9 mouse cellular contexts compared by ENCODE assay signal in genomic region chr4:141069731-141070130, GRCm38 (mm10). TPM values are rescaled to one million over a fixed set of nuclear protein-coding genes. Genes with fewer than 3 reads are reported as not detected.
DNase-seq lines count a peak whose midpoint lies in the region; ATAC-seq and TF ChIP-seq lines count a peak whose summit lies in the region.
"Had no signal": no experiment of that assay in that cellular context is flagged by ENCODE, and none has a peak within 500 bp of the region (broad histone marks: within the 10 kb centered on the region; RNA-seq: fewer than 3 reads in every experiment).

No protein-coding gene starts in this region.

- no peaks in the 10 kb centered on the region for H3K9me3 ChIP-seq in forebrain, embryonic 14.5 days (replicated peaks; ENCODE audit: control insufficient read depth, low read length)
- H3K9me3 ChIP-seq in forebrain, embryonic 15.5 days: no peaks in the 10 kb centered on the region
- H3K9me3 ChIP-seq in midbrain, embryonic 14.5 days (ENCODE audit: control insufficient read depth, low read length): no peaks in the 10 kb centered on the region

- 0 out of 2 replicates have a peak, but pooled peaks have one; percentile 25 for ATAC-seq in forebrain, embryonic 14.5 days
- ATAC-seq in forebrain, embryonic 15.5 days (replicated peaks): no peak
- ATAC-seq in midbrain, embryonic 14.5 days (ENCODE audit: low FRiP score, low TSS enrichment): no peak

- H3K36me3 ChIP-seq in forebrain, embryonic 14.5 days (ENCODE audit: control insufficient read depth, insufficient read depth, low read length): peaks cover 89% of the 10 kb centered on the region
- peaks cover 75% of the 10 kb centered on the region for H3K36me3 ChIP-seq in forebrain, embryonic 15.5 days
- H3K36me3 ChIP-seq in midbrain, embryonic 14.5 days (ENCODE audit: control insufficient read depth, insufficient read depth, low read length): peaks cover 85% of the 10 kb centered on the region

- no peak for TF ChIP-seq POLR2A in bone marrow, adult 2 months (IDR thresholded peaks at IDR 0.05; ENCODE audit: borderline replicate concordance, control insufficient read depth, low read depth, low read length)

- peak; percentile 72 for DNase-seq in forebrain, embryonic 14.5 days (ENCODE audit: low spot score)
- peak; percentile 32 for DNase-seq in 3T3-L1 (ENCODE audit: low read depth, low spot score)
- DNase-seq in gastrocnemius, adult 8-10 months (ENCODE audit: low spot score in 2 of 2): peak; percentile 30 to 48
- DNase-seq in kidney, postnatal 36 days: peak; percentile 55 to 77
- peak; percentile 81 for DNase-seq in midbrain, embryonic 14.5 days
- peak; percentile 35 for DNase-seq in yolk sac, embryonic 10.5 days (ENCODE audit: low spot score)

- no peak overlapping the region for H3K9ac ChIP-seq in forebrain, embryonic 14.5 days (ENCODE audit: low read length)
- no peak overlapping the region for H3K9ac ChIP-seq in forebrain, embryonic 15.5 days (replicated peaks)
- no peak overlapping the region for H3K9ac ChIP-seq in midbrain, embryonic 14.5 days (replicated peaks; ENCODE audit: low read length)

- no peaks in the 10 kb centered on the region for H3K27me3 ChIP-seq in forebrain, embryonic 14.5 days (replicated peaks; ENCODE audit: control insufficient read depth, insufficient read depth, low read length)
- H3K27me3 ChIP-seq in forebrain, embryonic 15.5 days: no peaks in the 10 kb centered on the region
- H3K27me3 ChIP-seq in midbrain, embryonic 14.5 days (ENCODE audit: control insufficient read depth, insufficient read depth, low read length): no peaks in the 10 kb centered on the region

- H3K4me2 ChIP-seq in forebrain, embryonic 14.5 days (ENCODE audit: low read length): no peak overlapping the region
- H3K4me2 ChIP-seq in forebrain, embryonic 15.5 days (replicated peaks): no peak overlapping the region
- no peak overlapping the region for H3K4me2 ChIP-seq in midbrain, embryonic 14.5 days (ENCODE audit: low read length)

- TF ChIP-seq CTCF in bone marrow, adult 2 months (IDR thresholded peaks at IDR 0.05; ENCODE audit: control insufficient read depth, insufficient read depth, low read length): peak; percentile 81

- no peaks in the 10 kb centered on the region for H3K4me1 ChIP-seq in forebrain, embryonic 14.5 days (ENCODE audit: control insufficient read depth, insufficient read depth, low read length)
- H3K4me1 ChIP-seq in forebrain, embryonic 15.5 days: no peaks in the 10 kb centered on the region
- H3K4me1 ChIP-seq in bone marrow, adult 2 months (ENCODE audit: control insufficient read depth, insufficient read depth, low read length): no peaks in the 10 kb centered on the region
- H3K4me1 ChIP-seq in midbrain, embryonic 14.5 days (ENCODE audit: control insufficient read depth, insufficient read depth, low read length): no peaks in the 10 kb centered on the region

- no peak overlapping the region for H3K27ac ChIP-seq in forebrain, embryonic 14.5 days (ENCODE audit: low read depth, low read length)
- H3K27ac ChIP-seq in forebrain, embryonic 15.5 days (replicated peaks): no peak overlapping the region
- H3K27ac ChIP-seq in bone marrow, adult 2 months (ENCODE audit: control insufficient read depth, insufficient read depth, low read depth, low read length, poor library complexity): no peak overlapping the region
- H3K27ac ChIP-seq in midbrain, embryonic 14.5 days (replicated peaks; ENCODE audit: low read depth, low read length): no peak overlapping the region

- WGBS in forebrain, embryonic 14.5 days: 64% methylated on average over 4 of the region's 4 CpGs
- WGBS in forebrain, embryonic 15.5 days: 54% methylated on average over 4 of the region's 4 CpGs
- 56% methylated on average over 4 of the region's 4 CpGs for WGBS in bone marrow, adult 2 months
- 61% methylated on average over 4 of the region's 4 CpGs for whole genome bisulfite sequencing in midbrain, embryonic 14.5 days

- H3K4me3 ChIP-seq in forebrain, embryonic 14.5 days (ENCODE audit: low read depth, low read length): no peak overlapping the region
- H3K4me3 ChIP-seq in forebrain, embryonic 15.5 days: no peak overlapping the region
- no peak overlapping the region for H3K4me3 ChIP-seq in bone marrow, adult 2 months (replicated peaks; ENCODE audit: control insufficient read depth, low read depth, low read length)
- H3K4me3 ChIP-seq in midbrain, embryonic 14.5 days (replicated peaks; ENCODE audit: low read depth, low read length): no peak overlapping the region

RNA-seq across cellular contexts. Expression of gene Necap2, which starts 8.4 kb away (rescaled TPM):
- 36.6 and 41.8 TPM in 2 replicates for polyA plus RNA-seq in forebrain, embryonic 14.5 days (2014; fragmentation: Nextera tagmentation; extraction: Ambion mirVana)
- 50.5 and 55.8 TPM in 2 replicates for polyA plus RNA-seq in forebrain, embryonic 15.5 days (2015; fragmentation: Nextera tagmentation; extraction: Ambion mirVana)
- polyA plus RNA-seq in bone marrow, adult 2 months (2011; ENCODE audit: insufficient read depth, insufficient read length, low replicate concordance, missing spikeins): 69.2 and 91.5 TPM in 2 replicates
- total RNA-seq in gastrocnemius, adult 8-10 months (2022): 10 to 100 TPM; 12.0 to 19.2 (median 13.8) TPM
- polyA plus RNA-seq in midbrain, embryonic 14.5 days (2014; fragmentation: Nextera tagmentation; extraction: Ambion mirVana): 38.4 and 43.3 TPM in 2 replicates

RNA-seq across cellular contexts. Expression of gene Crocc, which starts 9.4 kb away (rescaled TPM):
- 6.6 and 7.8 TPM in 2 replicates for polyA plus RNA-seq in forebrain, embryonic 14.5 days (2014; fragmentation: Nextera tagmentation; extraction: Ambion mirVana)
- polyA plus RNA-seq in forebrain, embryonic 15.5 days (2015; fragmentation: Nextera tagmentation; extraction: Ambion mirVana): 8.3 and 10.2 TPM in 2 replicates
- polyA plus RNA-seq in bone marrow, adult 2 months (2011; ENCODE audit: insufficient read depth, insufficient read length, low replicate concordance, missing spikeins): 4.6 and 9.6 TPM in 2 replicates
- 1 to 10 TPM; 1.2 to 2.2 (median 1.9) TPM for total RNA-seq in gastrocnemius, adult 8-10 months (2022)
- 7.2 and 7.4 TPM in 2 replicates for polyA plus RNA-seq in midbrain, embryonic 14.5 days (2014; fragmentation: Nextera tagmentation; extraction: Ambion mirVana)

RNA-seq across cellular contexts. Expression of gene Spata21, which starts 18.4 kb away (rescaled TPM):
- polyA plus RNA-seq in forebrain, embryonic 14.5 days (2014; fragmentation: Nextera tagmentation; extraction: Ambion mirVana): 0.19 TPM in 1 of 2 replicates, not detected in the other
- 0.53 TPM in 1 of 2 replicates, not detected in the other for polyA plus RNA-seq in forebrain, embryonic 15.5 days (2015; fragmentation: Nextera tagmentation; extraction: Ambion mirVana)
- not detected in 2 replicates for polyA plus RNA-seq in bone marrow, adult 2 months (2011; ENCODE audit: insufficient read depth, insufficient read length, low replicate concordance, missing spikeins)
- total RNA-seq in gastrocnemius, adult 8-10 months (2022): not detected
- polyA plus RNA-seq in midbrain, embryonic 14.5 days (2014; fragmentation: Nextera tagmentation; extraction: Ambion mirVana): 0.24 TPM in 1 of 2 replicates, not detected in the other
- polyA plus RNA-seq: heart, embryonic 14.5 days had no signal

RNA-seq across cellular contexts. Expression of gene Mfap2, which starts 59.5 kb away (rescaled TPM):
- 255 and 287 TPM in 2 replicates for polyA plus RNA-seq in forebrain, embryonic 14.5 days (2014; fragmentation: Nextera tagmentation; extraction: Ambion mirVana)
- 215 and 229 TPM in 2 replicates for polyA plus RNA-seq in forebrain, embryonic 15.5 days (2015; fragmentation: Nextera tagmentation; extraction: Ambion mirVana)
- 1.9 and 4.0 TPM in 2 replicates for polyA plus RNA-seq in bone marrow, adult 2 months (2011; ENCODE audit: insufficient read depth, insufficient read length, low replicate concordance, missing spikeins)
- 1 to 10 TPM in 2 of 4 experiments, under 1 TPM in 2; 0.48 to 2.2 (median 1.3) TPM for total RNA-seq in gastrocnemius, adult 8-10 months (2022)
- polyA plus RNA-seq in midbrain, embryonic 14.5 days (2014; fragmentation: Nextera tagmentation; extraction: Ambion mirVana): 142 and 169 TPM in 2 replicates
